Mouse (Mus musculus) C2C12 (cell line): ENCODE data around the gene Nadk.

ENCODE experiments used
- CEBPB ChIP-seq: IDR thresholded peaks from one replicate; pipeline ENCODE4 v1.6.1; 2011; ENCODE audit warnings: low read depth, mild to moderate bottlenecking, control low read depth, moderate library complexity
- CTCF ChIP-seq: IDR thresholded peaks from one replicate; pipeline ENCODE4 v1.5.1; 2011; ENCODE audit not compliant: control insufficient read depth, insufficient read depth, insufficient read length
- FOSL1 ChIP-seq: IDR thresholded peaks from one replicate; pipeline ENCODE4 v1.8.0; 2011; ENCODE audit warnings: mild to moderate bottlenecking, low read length; ENCODE audit not compliant: poor library complexity, insufficient read depth, severe bottlenecking
- MAX ChIP-seq: IDR thresholded peaks from one replicate; pipeline ENCODE4 v1.6.1; 2011; ENCODE audit warnings: mild to moderate bottlenecking, control low read depth
- MYOG ChIP-seq: IDR thresholded peaks from one replicate; pipeline ENCODE4 v1.6.1; 2011; ENCODE audit not compliant: control insufficient read depth, insufficient read length; ENCODE audit errors: extremely low read depth
- USF1 ChIP-seq: IDR thresholded peaks from one replicate; pipeline ENCODE4 v1.6.1; 2011; ENCODE audit warnings: low read depth, mild to moderate bottlenecking, control low read depth, moderate library complexity

- no peak for TF ChIP-seq MAX
- no peak for TF ChIP-seq CEBPB
- no peak for TF ChIP-seq CTCF
- no peak for TF ChIP-seq USF1
- TF ChIP-seq MYOG: no peak
- no peak for TF ChIP-seq FOSL1
These were observed 51.1 kb downstream of the Nadk start for GRCm38 (mm10) chr4:155613264-155613663.
